Mouse (Mus musculus): ENCODE data around the gene Gja5.
"Not testable (repeated sequence)": the region's sequence is repeated elsewhere in the genome, so short reads cannot be mapped to it uniquely, and the experiment has no call there.

- TF ChIP-seq CTCF (IDR thresholded peaks at IDR 0.05; ENCODE audit: extremely low read depth, insufficient read depth, insufficient read length, insufficient replicate concordance); POLR2A (IDR thresholded peaks at IDR 0.05; ENCODE audit: low read depth, low read length): not testable (repeated sequence)
Observed at GRCm38 (mm10) chr3:97071916-97072315, 167.4 kb downstream of the Gja5 start.
